Mouse (Mus musculus): ENCODE data around the gene Kcnmb4. TPM values are rescaled to one million over a fixed set of nuclear protein-coding genes. Genes with fewer than 3 reads are reported as not detected.
A peak's percentile ranks its signal among the peaks of the same experiment; 100 is the strongest.

Gene Kcnmb4
- total RNA-seq, 2 experiments from 2014 or later: 112 to 114 TPM

DNA sequence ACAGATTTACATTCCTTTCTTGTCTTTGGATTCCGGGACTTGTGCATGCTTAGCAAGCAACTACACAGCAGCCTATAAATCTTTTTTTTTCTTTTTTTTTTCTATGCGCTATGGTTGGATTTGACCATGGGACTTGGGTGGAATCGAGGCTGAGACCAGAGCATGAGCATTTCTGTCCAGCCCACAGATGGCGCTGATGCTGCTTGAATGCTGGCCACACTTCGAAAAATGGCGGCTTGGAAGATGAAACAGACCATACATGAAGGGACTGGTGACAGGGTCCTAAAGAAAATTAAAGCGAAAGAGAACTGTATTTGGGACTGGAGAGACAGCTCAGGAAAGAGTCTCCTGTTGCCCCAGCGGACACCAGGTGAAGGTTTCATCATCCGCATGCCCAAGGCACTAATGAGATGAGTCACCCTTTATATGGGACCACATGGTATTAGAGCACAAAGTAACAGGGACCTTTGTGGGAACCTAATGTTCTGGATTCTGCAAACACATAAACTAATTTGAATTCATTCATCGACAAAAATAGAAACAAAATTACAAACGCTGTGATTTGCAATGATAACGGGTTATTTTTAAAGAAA lies 9.8 kb downstream of the Kcnmb4 start:
- no peak for DNase-seq (ENCODE audit: low spot score in 2 of 2)
- intact Hi-C loops (cut with DNase I): no loop called here

DNA sequence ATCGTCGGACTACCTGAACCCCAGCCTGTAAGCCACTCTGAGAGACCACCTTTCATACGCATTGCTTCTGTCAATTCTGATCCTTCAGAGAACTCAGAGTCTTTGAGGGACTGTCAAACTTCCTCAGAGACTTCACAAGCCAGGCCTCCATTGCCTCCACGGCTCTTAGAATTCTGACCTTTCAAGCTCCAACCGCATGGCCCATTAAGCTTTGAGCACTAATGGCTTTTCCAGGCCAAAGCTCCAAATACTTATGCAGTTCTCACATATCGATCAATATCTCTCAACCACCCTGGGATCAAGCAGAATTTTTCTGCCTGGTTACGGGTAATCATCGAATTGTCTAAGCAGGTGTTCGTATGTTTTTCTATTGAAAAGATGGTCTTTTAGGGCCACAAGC lies 12.2 kb downstream of the Kcnmb4 start:
- intact Hi-C loops (cut with DNase I): no loop called here
- no peak for DNase-seq (ENCODE audit: low spot score in 2 of 2)

DNA sequence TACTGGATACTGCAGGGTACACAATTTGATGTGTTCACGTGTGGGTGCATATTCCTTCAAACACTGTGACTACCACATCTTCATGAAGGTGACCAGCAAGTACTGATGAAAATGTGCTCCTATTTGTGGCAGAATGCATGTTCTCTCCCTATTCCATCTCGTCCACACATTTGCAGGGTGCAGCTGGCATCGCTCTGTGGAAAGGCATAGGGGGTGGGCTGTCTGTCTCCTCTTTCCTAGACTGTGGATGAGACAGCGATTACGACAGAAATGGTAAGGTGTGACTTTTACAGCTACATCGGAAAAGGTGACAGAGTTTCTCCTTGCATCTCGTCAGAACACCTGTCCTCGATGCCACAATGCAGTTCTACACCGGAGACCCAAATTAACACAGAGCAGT lies 14.9 kb downstream of the Kcnmb4 start:
- DNase-seq (ENCODE audit: low spot score in 2 of 2): peak in 1 of 2 experiments; percentile 59
- intact Hi-C loops (cut with DNase I): no loop called here

DNA sequence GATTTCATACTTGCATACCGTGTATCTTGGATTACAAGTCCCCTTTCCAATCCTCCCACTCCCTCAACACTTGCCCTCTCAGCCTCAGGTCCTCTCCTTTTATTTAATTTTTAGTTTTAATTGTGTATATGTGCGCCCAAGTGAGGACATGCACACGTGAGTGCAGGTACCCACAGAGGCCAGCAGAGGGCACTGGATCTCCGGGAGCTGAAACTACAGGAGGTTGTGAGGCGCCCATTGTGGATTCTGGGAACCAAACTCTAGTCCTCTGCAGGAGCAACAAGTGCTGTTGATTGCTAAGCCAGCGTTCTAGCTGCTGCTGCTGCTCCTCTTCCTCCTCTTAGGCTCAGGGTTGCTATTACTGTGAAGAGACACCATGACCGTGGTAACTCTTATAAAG lies 20.9 kb downstream of the Kcnmb4 start:
- DNase-seq (ENCODE audit: low spot score in 2 of 2): no peak
- intact Hi-C loops (cut with DNase I): no loop called here

DNA sequence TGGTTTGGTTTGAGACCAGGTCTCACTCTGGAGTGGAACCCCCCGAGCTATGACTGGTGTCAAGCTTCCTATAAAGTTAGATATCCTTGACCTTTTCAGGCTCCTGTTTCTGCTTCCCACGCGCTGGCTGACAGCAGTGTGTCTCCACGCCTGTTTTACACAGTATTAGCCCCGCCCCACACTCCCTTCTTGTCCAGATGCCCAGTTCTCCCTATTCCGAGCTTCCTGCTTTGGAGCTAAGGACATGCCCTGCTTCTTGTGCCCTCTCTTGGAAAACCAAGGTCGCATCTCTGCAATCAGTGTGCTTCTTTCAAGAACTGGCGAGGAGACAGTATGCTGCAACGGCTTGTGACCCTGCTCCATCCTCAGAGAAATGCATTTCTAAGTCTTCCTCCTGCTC lies 23.1 kb downstream of the Kcnmb4 start:
- intact Hi-C loops (cut with DNase I): no loop called here
- no peak for DNase-seq (ENCODE audit: low spot score in 2 of 2)

DNA sequence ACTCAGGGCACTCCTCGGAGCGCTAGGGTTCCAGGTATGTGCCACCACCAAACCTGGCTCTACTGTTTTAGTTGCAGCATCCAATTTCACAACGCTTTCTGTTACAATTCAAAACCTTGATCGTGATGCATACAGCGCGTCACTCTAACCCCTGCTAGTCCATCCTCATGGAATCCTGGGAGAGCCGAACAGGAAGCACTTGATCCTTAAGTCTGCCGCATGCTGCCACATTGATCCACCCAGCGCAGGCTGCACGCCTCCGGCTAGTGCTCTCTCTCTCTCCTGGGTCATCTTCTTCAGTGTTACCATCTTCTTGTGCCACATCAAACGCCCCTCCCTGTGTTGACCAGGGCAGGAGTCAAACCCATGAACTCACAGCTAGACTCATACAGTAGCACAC lies 25.5 kb downstream of the Kcnmb4 start:
- no peak for DNase-seq (ENCODE audit: low spot score in 2 of 2)
- intact Hi-C loops (cut with DNase I): no loop called here

DNA sequence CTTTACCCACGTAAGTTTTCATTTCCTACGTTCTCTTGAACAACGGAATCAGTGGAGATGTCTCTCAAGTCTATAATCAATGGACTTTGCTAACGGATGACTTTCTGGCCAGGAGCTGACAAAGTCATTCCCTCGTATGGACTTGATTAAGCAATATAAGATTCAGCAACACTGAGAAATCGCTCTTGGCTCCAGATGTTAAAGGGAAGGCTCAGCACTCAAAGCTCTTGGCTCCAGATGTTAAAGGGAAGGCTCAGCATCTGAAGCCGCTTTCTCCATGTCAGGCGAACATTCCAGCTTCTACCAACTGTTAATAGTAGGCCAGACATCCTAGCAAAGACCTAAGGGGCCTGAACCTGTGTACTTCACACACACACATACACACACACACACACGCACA lies 26.5 kb downstream of the Kcnmb4 start:
- no peak for DNase-seq (ENCODE audit: low spot score in 2 of 2)
- intact Hi-C loops (cut with DNase I): no loop called here

DNA sequence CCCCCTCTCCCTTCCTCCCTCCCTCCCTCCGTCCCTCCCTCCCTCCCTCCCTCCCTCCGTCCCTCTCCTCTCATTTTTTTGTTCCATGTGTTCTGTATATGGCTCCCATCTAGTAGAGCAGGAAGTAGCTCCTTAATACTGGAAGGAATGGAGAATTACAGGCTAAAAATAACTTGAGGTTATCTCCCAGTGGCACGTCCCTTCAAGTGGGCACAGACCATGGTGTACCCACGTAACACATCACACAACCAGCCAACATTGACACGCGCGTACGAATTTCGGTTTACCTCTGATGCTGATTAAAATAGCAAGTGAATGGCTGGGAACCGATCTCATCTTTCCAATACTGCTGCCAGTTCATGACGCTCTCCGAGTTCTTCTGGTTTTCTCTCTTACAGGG lies 27.6 kb downstream of the Kcnmb4 start:
- no peak for DNase-seq (ENCODE audit: low spot score in 2 of 2)
- intact Hi-C loops (cut with DNase I): no loop called here

DNA sequence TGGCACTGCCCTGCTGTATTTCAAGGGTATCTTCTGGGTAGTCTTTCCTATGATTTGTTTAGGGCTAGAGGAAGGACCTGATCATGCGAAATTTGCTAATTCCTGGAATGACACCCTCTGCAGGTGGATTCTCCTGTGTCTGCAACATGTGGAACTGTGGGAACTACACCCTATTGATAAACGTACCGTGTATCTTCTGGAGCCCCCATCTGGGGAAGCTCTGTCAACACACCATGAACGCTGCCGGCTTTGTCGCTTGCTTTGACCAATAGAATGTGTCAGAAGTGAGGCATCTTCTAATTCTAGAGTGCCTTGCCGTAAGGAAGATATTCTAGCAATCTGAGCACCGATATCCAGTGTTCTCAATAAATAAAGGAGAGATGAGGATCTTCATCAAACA lies 28.9 kb downstream of the Kcnmb4 start:
- DNase-seq (ENCODE audit: low spot score in 2 of 2): no peak
- intact Hi-C loops (cut with DNase I): no loop called here

DNA sequence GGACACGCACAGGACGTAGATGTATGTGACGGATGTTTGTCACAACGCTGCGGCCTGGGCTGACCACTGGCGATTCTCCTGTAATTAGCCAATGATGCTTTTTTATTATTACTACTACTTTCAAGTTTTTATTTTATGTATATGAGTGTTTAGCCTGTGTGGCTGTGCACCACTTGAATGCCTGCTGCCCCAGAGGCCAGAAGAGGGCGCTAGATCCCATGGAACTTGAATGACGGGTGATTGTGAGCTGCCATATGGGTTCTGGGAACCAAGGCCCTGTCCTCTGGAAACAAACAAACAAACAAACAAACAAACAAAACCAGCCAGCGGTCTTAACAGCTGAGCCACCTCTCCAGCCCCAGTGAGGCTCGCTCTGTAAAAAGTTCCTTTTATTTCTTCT lies 29.3 kb downstream of the Kcnmb4 start:
- intact Hi-C loops (cut with DNase I): no loop called here
- DNase-seq (ENCODE audit: low spot score in 2 of 2): no peak

DNA sequence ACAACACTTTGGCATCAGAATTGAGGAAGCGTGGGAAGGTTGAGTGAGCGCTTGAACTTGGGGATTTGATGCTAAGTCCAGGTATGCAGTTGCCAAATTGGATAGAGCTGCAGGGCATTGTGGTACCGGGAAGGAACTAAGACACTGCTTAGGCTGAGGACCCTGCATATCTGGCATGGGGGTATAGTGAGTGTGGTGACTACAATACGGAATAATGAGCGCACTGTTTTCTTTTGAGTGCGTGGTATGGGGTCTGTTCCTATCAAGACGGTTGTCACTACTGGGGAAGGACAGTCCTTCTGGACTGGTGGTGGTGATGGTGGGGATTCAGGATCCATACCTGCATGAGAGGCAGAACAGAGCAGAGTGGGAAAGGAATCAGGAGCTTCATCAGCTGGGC lies 32.7 kb downstream of the Kcnmb4 start:
- DNase-seq (ENCODE audit: low spot score in 2 of 2): no peak
- intact Hi-C loops (cut with DNase I): no loop called here

DNA sequence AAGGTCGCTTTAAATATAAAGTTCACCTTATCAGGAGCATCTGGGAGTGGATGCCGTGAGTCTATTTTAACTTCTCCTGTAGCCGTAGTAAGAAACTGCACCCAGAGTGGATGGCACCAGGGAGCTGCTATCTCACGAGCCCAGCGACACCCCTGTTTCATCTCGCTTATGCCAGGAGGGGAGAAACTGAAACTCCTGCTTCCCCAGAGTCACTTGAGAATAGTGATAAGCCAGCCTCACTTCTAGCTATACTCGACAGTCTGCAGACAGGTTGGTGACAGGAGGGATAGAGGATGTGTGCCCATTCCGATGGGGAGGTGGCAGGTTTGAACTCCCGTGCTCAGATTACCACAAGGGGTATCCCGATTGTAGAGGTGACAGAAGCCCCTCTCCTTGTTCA lies 33.6 kb downstream of the Kcnmb4 start:
- intact Hi-C loops (cut with DNase I): no loop called here
- peak in 1 of 2 experiments; percentile 28 for DNase-seq (ENCODE audit: low spot score in 2 of 2)

DNA sequence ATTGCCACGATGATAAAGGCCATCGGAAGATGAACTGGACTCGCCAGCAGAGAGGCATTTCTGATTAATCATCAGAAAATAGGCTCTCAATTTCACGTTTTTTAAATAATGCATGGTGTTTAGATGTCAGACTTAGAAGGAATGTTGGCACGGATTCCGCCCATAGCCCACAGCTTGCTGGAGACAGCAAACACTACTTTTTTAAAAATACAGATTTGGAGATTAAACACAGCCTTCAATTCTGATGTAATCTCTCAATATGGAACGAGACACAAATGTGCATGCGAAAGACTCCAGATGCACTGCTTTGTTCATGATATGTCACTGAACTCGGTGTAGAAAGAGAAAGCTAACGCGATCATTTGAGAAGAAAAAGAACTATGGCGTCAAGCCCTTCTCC lies 38.2 kb downstream of the Kcnmb4 start:
- DNase-seq (ENCODE audit: low spot score in 2 of 2): peak; percentile 29 to 52
- intact Hi-C loops (cut with DNase I): no loop called here

DNA sequence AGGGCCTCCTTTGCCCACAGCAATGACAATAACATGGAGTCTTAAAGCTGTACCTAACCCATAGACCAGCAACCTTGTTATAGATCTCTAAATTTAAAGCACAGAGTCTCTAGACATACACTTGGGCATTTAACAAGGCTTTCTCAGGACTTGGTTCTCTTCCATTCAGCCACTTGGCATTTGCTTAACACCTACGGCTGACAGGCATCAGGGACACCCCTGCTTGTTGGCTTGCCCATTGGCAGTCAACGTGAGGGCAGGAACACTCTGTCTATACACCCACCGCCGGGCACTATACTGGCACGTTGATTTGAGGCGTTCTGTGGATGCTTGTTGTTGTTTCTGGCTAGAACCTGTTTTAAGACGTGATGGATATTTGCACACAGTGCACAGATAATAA lies 41.3 kb downstream of the Kcnmb4 start:
- intact Hi-C loops (cut with DNase I): no loop called here
- no peak for DNase-seq (ENCODE audit: low spot score in 2 of 2)

DNA sequence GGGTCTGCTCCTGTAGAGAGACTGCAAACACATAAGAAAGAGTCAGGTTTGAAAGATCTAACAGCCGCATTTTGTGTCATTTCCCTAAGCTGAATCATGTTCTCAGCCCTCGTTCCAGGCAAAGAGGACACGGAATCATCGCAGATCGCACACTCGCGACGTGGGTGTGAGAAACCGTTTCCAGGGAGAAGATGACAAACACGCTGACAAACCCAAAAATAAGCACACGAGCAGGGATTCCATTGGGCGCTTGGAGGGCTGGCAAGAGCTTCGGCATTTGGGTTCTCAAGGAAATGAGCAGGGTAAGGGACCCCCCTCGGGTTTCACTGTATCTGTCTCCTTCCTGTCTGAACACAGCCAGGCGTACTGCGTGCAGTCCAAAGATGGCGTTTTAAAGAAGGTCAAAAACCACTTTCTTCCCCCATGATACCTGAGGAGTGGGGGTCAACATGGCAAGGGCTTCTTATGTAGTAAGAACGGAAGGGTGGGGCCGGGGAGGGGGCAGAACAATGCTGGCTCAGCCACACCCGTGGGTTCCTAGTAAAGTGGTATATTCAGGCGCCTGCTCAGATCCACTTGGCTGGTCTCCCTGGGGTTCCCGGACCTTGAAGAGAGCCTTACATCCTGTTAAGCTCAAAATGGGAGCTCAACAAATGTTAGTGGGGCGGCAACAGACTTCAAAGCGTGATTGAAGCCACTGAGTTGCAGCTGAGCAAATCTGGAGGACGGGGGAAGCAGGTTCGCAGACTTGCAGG lies 45.5 kb downstream of the Kcnmb4 start:
- intact Hi-C loops (cut with DNase I): no loop called here
- DNase-seq (ENCODE audit: low spot score in 2 of 2): peak; percentile 81 to 92

DNA sequence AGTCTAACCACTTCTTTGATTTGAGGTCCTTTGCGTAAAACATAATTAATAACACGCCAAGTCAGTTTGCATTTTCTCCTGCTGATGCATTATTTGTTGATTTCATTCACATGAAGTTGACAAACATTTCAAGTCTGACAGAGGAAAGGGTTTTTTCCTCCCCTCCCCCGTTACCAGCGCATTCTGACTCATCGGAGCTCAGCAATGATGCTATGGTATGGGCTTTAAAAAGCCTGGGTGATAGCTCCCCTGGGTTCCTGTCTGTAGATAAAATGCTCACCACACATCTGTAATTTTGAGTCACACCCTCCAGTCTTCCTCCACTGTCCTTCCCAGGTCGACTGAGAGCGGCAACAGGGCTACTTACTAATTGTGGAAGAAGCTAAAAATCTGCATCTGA lies 47.5 kb downstream of the Kcnmb4 start:
- DNase-seq (ENCODE audit: low spot score in 2 of 2): no peak
- intact Hi-C loops (cut with DNase I): no loop called here

DNA sequence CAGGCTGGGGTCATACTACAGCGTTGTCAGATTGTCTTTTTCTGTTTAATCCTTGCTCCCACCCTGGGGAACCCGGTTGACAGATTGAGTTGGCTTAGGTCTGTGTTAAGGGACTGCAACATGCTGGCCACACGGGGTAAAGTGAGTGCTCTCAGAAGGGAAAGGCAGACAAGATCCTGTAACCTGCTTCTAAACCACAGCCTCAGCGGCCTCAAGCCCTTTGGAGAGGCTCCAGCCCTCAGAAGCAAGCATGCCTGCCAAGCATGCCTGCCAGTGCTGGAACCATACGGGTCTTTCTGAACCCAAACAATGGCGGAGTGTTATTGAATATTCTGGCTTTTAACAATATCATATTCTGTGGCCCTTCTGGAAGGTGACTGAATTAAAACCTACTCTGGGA lies 48.8 kb downstream of the Kcnmb4 start:
- DNase-seq (ENCODE audit: low spot score in 2 of 2): no peak
- intact Hi-C loops (cut with DNase I): no loop called here

DNA sequence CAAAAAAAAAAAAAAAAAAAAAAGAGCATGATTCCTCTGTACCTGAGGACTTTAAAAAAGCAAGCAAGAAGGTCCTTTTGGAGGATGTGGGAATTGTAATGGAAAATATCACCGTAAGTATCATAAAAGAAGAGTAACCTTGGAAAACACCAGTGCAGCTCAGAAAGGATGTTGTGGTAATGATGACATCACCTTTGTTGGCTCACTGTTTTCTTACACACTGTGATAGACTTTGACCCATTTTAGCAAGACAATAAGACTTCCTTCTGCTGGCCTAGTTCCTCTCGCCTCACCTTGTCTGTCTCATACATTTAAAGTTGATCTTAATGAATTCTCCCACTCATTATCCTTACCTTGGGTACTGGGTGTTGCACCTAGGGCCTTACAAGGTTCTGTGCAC lies 51.1 kb downstream of the Kcnmb4 start:
- DNase-seq (ENCODE audit: low spot score in 2 of 2): no peak
- intact Hi-C loops (cut with DNase I): no loop called here

DNA sequence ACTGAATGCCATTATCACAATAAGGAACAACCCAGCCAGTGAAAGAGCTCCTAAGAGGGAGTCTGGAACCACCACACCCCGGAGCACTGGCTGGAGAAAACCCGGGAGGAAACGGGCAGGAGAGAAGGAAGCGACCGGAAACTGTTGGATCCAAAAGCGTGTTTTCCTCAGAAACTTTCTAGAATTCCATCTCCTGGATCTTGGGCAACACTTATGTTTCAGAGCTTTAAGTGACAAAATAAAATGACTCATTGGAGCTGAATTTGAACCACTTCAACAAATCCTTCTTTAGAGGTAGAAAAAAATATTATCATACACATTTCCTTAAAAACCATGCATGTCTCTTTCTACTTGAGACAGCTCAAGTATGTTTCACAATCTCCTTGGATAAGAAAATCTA lies 52.7 kb downstream of the Kcnmb4 start:
- no peak for DNase-seq (ENCODE audit: low spot score in 2 of 2)

DNA sequence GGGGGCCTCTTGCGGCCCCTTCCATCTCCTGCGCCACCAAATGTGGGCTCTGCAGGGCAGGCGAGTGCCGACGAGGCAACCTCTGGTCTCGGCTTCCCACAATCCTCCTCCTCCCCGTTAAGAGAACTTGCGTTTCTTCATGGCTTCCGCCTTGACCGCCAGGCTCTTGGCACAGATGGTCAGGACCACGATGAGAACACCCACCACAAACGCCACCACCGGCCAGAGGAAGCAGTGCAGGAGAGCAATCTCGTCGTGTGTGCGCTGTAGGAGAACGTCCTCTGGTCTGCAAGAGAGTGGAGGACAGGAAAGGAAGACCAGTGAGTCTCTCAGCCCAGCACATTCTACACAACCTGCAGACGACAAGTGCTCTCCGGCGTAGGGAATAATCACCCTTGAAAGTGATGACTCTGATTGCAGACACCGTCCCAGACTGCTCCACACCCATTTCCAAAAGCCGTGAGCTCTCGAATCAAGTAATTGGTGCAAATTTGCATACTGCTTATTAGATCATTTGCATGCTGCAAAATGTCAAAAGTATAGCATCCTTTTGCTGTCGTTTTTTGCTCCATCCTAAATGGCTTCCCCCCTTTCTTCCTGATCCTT lies 55.5 kb downstream of the Kcnmb4 start:
- no peak for DNase-seq (ENCODE audit: low spot score in 2 of 2)

More for the DNA sequence above, 52.7 kb downstream of the Kcnmb4 start:
- intact Hi-C loops (cut with DNase I): no loop called here

DNA sequence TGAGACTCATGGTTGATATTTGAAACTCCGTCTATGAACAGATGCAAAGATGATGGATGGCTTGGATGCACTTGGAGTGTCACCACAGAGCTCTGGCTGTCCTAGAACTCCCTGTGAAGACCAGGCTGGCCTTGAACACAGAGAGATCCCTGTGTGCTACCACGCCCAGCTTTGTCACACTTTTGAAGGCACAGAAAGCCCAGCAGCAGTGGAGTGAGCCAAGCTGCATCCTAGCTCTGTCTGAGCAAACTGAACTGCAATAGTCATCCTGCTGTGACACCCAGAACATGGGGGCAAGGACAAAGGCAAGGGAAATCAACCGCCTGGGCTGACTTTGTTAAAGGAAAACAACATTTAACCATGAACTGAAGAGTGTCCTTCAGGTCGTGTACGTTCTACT lies 57.0 kb downstream of the Kcnmb4 start:
- DNase-seq (ENCODE audit: low spot score in 2 of 2): no peak
- intact Hi-C loops (cut with DNase I): no loop called here

More for the DNA sequence above, 55.5 kb downstream of the Kcnmb4 start:
- intact Hi-C loops (cut with DNase I): no loop called here
